Mouse (Mus musculus) embryonic stem cell, embryonic (primary cell): ENCODE data around the gene Ntan1.

Experiments used
- CTCF ChIA-PET, 4 experiments: fragments of 300-600 bp in 2 of 4; fragments of 350-600 bp in 2 of 4; sonication (Branson Sonifier 250); formaldehyde crosslinking; loops; one replicate each; lab custom pipeline; 2022; ENCODE audit warnings: inconsistent platforms in 2 of 4; lab: Charles Lee
- POLR2A ChIA-PET, 4 experiments: fragments of 300-600 bp in 2 of 4; fragments of 350-600 bp in 2 of 4; sonication (Branson Sonifier 250); formaldehyde crosslinking; loops; one replicate each; lab custom pipeline; 2022; ENCODE audit warnings: antibody characterized with exemption in 4 of 4, inconsistent platforms in 1 of 4; lab: Charles Lee

Gene Ntan1

GRCm38 (mm10) chr16:13867910-13868514, 49.4 kb downstream of the Ntan1 start:
- ChIA-PET CTCF (interaction anchor here in 1 of 4 experiments (0.6 kb wide), 1 partner anchor 584 kb away, joined by 10 read pairs; no protein-coding TSS in a partner anchor), POLR2A (interaction anchor here in 1 of 4 experiments (0.6 kb wide), 1 partner anchor 97 kb away, joined by 3 read pairs; no protein-coding TSS in a partner anchor)

GRCm38 (mm10) chr16:13875483-13875882, 56.8 kb downstream of the Ntan1 start:
- POLR2A ChIA-PET = interaction anchor here in 1 of 4 experiments (1.1 kb wide), 1 partner anchor 28 kb away, joined by 4 read pairs; no protein-coding TSS in a partner anchor
- CTCF ChIA-PET = no interaction called here

- CTCF ChIA-PET = interaction anchor here in 1 of 4 experiments (0.7 kb wide), 1 partner anchor 20 kb away, joined by 3 read pairs; the partner anchor contains the start of genes Mpv17l and Pdxdc1
- POLR2A ChIA-PET = interaction anchor here in 3 of 4 experiments (0.5 to 1.5 kb wide), 5 partner anchors 9 to 132 kb away, joined by 3 to 5 read pairs (median 4); partner anchors contain the start of genes Mpv17l (in 1 of the 3) and Pdxdc1 (in 1 of the 3)
Measured at GRCm38 (mm10) chr16:13883094-13883774, 64.6 kb downstream of the Ntan1 start.
